Mouse (Mus musculus): ENCODE results near the gene Aox2. TPM values are rescaled to one million over a fixed set of nuclear protein-coding genes. Genes with fewer than 3 reads are reported as not detected.
"Not testable (repeated sequence)": the region's sequence is repeated elsewhere in the genome, so short reads cannot be mapped to it uniquely, and the experiment has no call there.

Gene Aox2
- polyA plus RNA-seq, 1 experiment from 2014 or later: not detected

DNA sequence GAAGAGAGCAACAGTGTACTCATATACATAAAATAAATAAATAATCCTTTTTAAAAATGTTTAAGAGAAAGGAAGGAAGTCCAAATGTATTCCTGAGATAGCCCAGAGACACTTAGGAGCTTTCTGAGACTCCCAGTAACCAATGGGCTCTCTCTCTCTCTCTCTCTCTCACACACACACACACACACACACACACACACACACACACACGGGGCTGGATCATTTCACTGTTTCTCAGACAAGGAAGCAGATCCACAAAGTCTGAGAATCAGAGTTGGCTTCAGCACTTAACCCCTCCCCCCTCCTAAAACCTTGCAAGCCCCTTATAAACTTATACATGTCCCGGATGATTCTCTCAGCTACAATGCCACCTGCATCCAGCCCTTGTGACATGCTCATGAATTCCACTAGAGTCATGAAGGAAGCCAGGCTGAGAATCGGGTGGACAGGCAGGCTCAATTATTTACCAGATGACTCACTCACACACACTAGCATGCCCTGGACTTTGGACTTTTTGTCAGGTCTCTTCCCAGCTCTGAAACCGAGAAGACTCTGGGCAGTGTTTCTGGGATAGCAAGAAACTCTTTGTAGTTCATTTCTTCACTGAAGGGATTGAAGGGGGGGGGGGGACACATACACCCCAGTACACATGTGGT is 75.2 kb downstream of the Aox2 start:
- H3K9ac ChIP-seq (ENCODE audit: low read length): no peak overlapping the region
- H3K9me3 ChIP-seq (ENCODE audit: control insufficient read depth, low read length): no peaks in the 10 kb centered on the region
- no peak overlapping the region for H3K4me3 ChIP-seq (ENCODE audit: low read length)
- no peak overlapping the region for H3K27ac ChIP-seq (ENCODE audit: low read length)
- no peak overlapping the region for H3K4me2 ChIP-seq (ENCODE audit: low read depth, low read length)
- no peaks in the 10 kb centered on the region for H3K27me3 ChIP-seq (ENCODE audit: control insufficient read depth, insufficient read depth, low read depth, low read length)
- H3K4me1 ChIP-seq (replicated peaks; ENCODE audit: control insufficient read depth, insufficient read depth, low read length): no peaks in the 10 kb centered on the region
- ATAC-seq (ENCODE audit: low read depth): no peak
- 40% methylated on average over 4 of the region's 4 CpGs for WGBS
- H3K36me3 ChIP-seq (ENCODE audit: control insufficient read depth, insufficient read depth, low read length): no peaks in the 10 kb centered on the region

DNA sequence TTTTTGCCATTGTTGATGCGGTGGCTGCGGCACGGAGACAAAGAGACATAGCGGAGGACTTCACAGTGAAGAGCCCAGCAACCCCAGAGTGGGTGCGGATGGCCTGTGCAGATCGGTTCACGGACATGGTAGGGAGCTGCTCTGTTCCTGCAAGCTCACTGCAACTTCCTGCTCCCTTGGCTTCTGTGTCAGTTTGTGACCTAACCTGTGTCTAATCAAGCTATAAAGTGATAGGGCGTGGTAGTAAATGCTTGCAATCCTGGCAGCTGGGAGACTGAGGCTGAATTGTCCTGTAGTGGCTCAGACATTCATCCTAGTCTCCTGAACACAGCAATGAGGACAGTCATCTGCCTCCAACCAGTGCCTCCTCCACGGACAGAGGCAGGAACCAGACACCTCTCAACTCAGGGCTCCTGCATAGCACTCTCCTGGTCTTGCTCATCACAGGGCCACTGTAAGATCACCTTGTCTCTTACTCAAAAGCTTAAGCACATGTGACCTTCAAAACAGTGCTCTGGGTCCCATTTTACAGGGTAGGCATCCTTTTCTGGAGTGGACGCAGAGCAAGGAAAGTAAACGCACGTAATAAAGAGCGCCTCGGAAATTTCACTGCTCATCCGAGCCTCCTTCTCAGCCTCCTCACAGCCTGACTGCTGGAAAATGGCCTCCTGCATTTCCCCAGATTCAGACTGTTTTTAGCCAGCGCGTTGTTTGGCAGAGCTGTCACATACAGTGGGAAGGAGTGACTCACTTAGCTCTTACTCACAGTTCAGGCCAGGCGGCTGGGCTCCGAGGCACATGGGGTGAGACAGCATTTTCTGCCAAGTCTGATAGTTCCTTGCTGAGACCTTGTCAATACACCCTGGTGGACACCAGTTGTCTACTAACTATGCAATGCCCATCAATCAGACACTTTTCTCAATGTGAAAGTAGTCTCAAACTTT is 81.1 kb downstream of the Aox2 start:
- Histone ChIP-seq H3K9me3 (ENCODE audit: control insufficient read depth, low read length) (no peaks in the 10 kb centered on the region), H3K4me3 (ENCODE audit: low read length) (no peak overlapping the region), H3K27ac (ENCODE audit: low read length) (no peak overlapping the region), H3K4me2 (ENCODE audit: low read depth, low read length) (no peak overlapping the region), H3K9ac (ENCODE audit: low read length) (no peak overlapping the region), H3K27me3 (ENCODE audit: control insufficient read depth, insufficient read depth, low read depth, low read length) (no peaks in the 10 kb centered on the region), H3K36me3 (ENCODE audit: control insufficient read depth, insufficient read depth, low read length) (no peaks in the 10 kb centered on the region), H3K4me1 (replicated peaks; ENCODE audit: control insufficient read depth, insufficient read depth, low read length) (no peaks in the 10 kb centered on the region; the same call in 1 of the 2 replicates)
- no peak; the same call in 1 of the 2 replicates for ATAC-seq (ENCODE audit: low read depth)
- WGBS: 68% methylated on average over 19 of the region's 19 CpGs

DNA sequence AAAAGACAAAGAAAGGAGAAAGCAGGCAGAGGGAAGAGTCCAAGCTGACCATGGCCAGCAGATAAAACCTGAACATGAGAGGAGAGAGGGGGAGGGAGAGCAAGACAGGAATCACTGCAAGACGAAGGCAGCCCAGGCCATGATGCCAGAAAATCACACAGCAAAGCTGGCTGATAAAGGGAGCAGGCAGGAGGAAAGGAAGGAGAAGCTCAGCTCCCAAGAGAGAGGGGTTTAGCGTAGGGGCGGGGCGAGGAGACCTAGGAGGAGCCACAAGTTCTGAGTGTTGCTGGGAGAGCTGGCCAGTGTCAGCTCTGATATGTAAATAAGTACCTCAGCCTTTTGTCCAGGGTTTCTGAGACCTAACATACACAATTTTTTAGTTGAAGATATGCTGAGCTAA is 84.2 kb downstream of the Aox2 start:
- Histone ChIP-seq H3K9me3 (ENCODE audit: control insufficient read depth, low read length) (no peaks in the 10 kb centered on the region), H3K9ac (ENCODE audit: low read length) (no peak overlapping the region), H3K4me3 (ENCODE audit: low read length) (no peak overlapping the region), H3K27me3 (ENCODE audit: control insufficient read depth, insufficient read depth, low read depth, low read length) (no peaks in the 10 kb centered on the region), H3K36me3 (ENCODE audit: control insufficient read depth, insufficient read depth, low read length) (no peaks in the 10 kb centered on the region), H3K27ac (ENCODE audit: low read length) (no peak overlapping the region), H3K4me2 (ENCODE audit: low read depth, low read length) (no peak overlapping the region), H3K4me1 (replicated peaks; ENCODE audit: control insufficient read depth, insufficient read depth, low read length) (no peaks in the 10 kb centered on the region; the same call in 1 of the 2 replicates)
- 39% methylated on average over 4 of the region's 4 CpGs for WGBS
- no peak for ATAC-seq (ENCODE audit: low read depth)

DNA sequence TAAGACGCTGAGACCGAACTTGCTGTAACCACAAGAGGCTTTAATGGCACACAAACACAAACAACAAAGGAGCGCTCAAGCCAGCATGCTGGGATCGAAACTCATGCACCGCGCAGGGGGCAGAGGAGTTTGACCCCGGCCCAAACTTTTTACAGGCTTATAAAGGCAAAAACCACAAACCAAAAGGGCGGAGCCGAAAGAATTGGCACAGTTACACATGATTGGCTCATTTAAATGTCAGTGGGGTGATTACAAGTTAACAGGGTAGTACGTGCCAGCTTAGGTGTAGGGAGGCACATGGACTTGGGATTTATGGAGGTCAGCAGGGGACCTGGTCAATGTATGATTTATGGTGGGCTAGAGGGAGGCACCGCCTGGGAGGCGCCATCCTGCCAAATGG is 86.4 kb downstream of the Aox2 start:
- 94% methylated on average over 12 of the region's 12 CpGs for WGBS
- H3K36me3 ChIP-seq (ENCODE audit: control insufficient read depth, insufficient read depth, low read length): no peaks in the 10 kb centered on the region
- H3K9ac ChIP-seq (ENCODE audit: low read length): no peak overlapping the region
- H3K4me1 ChIP-seq (replicated peaks; ENCODE audit: control insufficient read depth, insufficient read depth, low read length): no peaks in the 10 kb centered on the region; the same call in 1 of the 2 replicates
- H3K27me3 ChIP-seq (ENCODE audit: control insufficient read depth, insufficient read depth, low read depth, low read length): no peaks in the 10 kb centered on the region
- H3K27ac ChIP-seq (ENCODE audit: low read length): no peak overlapping the region
- H3K4me2 ChIP-seq (ENCODE audit: low read depth, low read length): no peak overlapping the region
- no peak overlapping the region for H3K4me3 ChIP-seq (ENCODE audit: low read length)
- ATAC-seq (ENCODE audit: low read depth): no peak
- no peaks in the 10 kb centered on the region for H3K9me3 ChIP-seq (ENCODE audit: control insufficient read depth, low read length)

DNA sequence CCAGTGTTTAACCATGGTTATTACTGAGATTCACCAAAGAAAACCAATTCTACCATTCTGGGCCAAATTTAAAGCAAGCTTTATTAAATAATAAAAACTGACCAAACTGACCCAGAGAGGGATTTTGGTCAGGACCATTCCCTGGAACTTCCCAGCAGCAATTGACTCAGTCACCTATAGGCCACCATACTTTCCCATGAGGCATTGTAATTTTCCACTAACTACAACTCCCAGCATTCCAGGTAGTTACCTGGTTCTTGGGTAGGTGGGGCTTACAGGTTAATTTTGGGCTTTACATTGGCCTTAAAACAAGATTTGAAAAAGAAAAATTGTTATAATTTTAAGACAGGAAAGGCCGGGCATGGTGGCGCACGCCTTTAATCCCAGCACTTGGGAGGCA is 87.7 kb downstream of the Aox2 start:
- Histone ChIP-seq H3K9me3 (ENCODE audit: control insufficient read depth, low read length) (no peaks in the 10 kb centered on the region), H3K9ac (ENCODE audit: low read length) (no peak overlapping the region), H3K27me3 (ENCODE audit: control insufficient read depth, insufficient read depth, low read depth, low read length) (no peaks in the 10 kb centered on the region), H3K36me3 (ENCODE audit: control insufficient read depth, insufficient read depth, low read length) (no peaks in the 10 kb centered on the region), H3K27ac (ENCODE audit: low read length) (no peak overlapping the region), H3K4me1 (replicated peaks; ENCODE audit: control insufficient read depth, insufficient read depth, low read length) (no peaks in the 10 kb centered on the region; the same call in 1 of the 2 replicates), H3K4me3 (ENCODE audit: low read length) (no peak overlapping the region), H3K4me2 (ENCODE audit: low read depth, low read length) (no peak overlapping the region)
- WGBS: 96% methylated on average over 3 of the region's 3 CpGs
- ATAC-seq (ENCODE audit: low read depth): no peak

DNA sequence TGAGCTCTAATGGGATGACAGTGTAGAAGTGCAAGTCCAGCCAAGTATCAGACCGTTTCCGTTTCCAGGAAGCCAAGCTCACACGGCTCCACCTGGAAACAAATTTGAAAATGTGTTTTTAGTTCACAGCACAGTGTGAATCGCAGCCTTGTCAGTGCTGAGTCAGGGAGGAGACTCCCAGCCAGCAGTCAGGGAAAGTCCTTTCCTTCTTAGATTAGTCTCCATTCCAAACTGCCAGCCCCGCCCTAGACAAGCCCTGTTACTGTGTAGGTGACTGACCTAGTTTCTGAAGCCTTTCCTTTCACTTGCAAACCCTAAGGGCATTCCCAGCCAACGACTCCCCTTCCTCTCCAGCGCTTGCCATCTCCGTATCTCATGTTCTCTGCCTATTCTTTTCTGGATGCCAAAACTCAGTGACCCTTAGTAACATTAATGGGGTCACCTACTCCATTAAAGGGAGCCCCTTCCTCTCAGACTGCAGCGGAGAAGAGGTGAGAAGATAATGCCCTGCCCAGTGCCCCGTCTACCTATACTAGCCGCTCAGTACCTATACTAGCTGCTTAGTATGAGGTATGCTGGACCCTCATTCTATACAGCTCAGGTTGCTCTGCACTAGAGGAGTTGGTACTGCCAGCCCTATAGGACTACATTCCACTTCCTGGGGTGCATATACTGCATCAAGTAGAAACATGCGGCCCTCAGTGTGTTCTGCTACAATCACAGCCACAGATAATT is 88.8 kb downstream of the Aox2 start:
- no peak overlapping the region for H3K9ac ChIP-seq (ENCODE audit: low read length)
- no peak overlapping the region for H3K4me3 ChIP-seq (ENCODE audit: low read length)
- WGBS: 78% methylated on average over 12 of the region's 12 CpGs
- no peaks in the 10 kb centered on the region; the same call in 1 of the 2 replicates for H3K4me1 ChIP-seq (replicated peaks; ENCODE audit: control insufficient read depth, insufficient read depth, low read length)
- H3K9me3 ChIP-seq (ENCODE audit: control insufficient read depth, low read length): no peaks in the 10 kb centered on the region
- no peak overlapping the region for H3K4me2 ChIP-seq (ENCODE audit: low read depth, low read length)
- no peak for ATAC-seq (ENCODE audit: low read depth)
- H3K36me3 ChIP-seq (ENCODE audit: control insufficient read depth, insufficient read depth, low read length): no peaks in the 10 kb centered on the region
- H3K27ac ChIP-seq (ENCODE audit: low read length): no peak overlapping the region
- H3K27me3 ChIP-seq (ENCODE audit: control insufficient read depth, insufficient read depth, low read depth, low read length): no peaks in the 10 kb centered on the region

DNA sequence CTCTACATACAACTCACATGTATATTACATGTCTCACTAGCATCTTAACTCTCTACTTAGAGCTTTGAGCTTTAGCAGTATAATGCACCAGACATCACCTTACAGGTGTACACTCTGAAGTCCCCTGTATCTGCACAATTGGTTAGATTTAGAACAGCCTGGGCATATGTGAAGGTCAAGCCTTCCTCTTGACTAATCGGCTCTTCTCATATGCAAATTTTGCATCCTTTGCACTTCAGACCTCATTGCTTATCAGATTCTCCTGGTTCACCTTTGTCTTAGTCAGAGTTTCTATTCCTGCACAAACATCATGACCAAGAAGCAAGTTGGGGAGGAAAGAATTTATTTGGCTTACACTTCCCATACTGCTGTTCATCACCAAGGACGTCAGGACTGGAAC is 91.6 kb downstream of the Aox2 start:
- Histone ChIP-seq H3K4me3 (ENCODE audit: low read length) (no peak overlapping the region), H3K36me3 (ENCODE audit: control insufficient read depth, insufficient read depth, low read length) (no peaks in the 10 kb centered on the region), H3K4me1 (replicated peaks; ENCODE audit: control insufficient read depth, insufficient read depth, low read length) (no peaks in the 10 kb centered on the region), H3K9me3 (ENCODE audit: control insufficient read depth, low read length) (no peaks in the 10 kb centered on the region), H3K27ac (ENCODE audit: low read length) (no peak overlapping the region), H3K9ac (ENCODE audit: low read length) (no peak overlapping the region), H3K4me2 (ENCODE audit: low read depth, low read length) (no peak overlapping the region), H3K27me3 (ENCODE audit: control insufficient read depth, insufficient read depth, low read depth, low read length) (no peaks in the 10 kb centered on the region)
- no peak for ATAC-seq (ENCODE audit: low read depth)
- whole genome bisulfite sequencing: 68% methylated on average over 2 of the region's 2 CpGs

DNA sequence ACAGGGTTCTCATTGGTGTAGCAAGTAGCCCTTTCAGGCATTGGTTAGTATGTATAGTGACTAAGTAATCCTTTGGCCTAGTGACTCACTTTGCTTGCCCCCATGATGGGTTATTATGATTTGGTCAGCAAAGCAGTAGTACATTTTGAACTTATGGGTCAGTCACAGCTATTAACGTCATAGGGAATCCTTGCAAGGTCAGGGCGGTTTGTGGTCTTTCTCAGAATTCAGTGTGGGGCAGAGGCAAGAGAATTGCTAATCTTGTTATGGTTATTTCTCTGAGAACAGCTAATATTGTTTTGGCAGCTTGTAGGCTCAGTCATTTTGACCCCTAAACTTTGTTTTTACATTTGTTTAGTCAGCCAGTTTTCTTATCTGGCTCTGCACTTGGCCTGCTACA is 96.1 kb downstream of the Aox2 start:
- not testable (repeated sequence) for H3K9ac ChIP-seq (ENCODE audit: low read length); H3K9me3 ChIP-seq (ENCODE audit: control insufficient read depth, low read length); H3K4me3 ChIP-seq (ENCODE audit: low read length); H3K27me3 ChIP-seq (ENCODE audit: control insufficient read depth, insufficient read depth, low read depth, low read length); H3K27ac ChIP-seq (ENCODE audit: low read length); H3K4me1 ChIP-seq (replicated peaks; ENCODE audit: control insufficient read depth, insufficient read depth, low read length); H3K36me3 ChIP-seq (ENCODE audit: control insufficient read depth, insufficient read depth, low read length); H3K4me2 ChIP-seq (ENCODE audit: low read depth, low read length); ATAC-seq (ENCODE audit: low read depth)
- WGBS: 65% methylated on average over 2 of the region's 2 CpGs

DNA sequence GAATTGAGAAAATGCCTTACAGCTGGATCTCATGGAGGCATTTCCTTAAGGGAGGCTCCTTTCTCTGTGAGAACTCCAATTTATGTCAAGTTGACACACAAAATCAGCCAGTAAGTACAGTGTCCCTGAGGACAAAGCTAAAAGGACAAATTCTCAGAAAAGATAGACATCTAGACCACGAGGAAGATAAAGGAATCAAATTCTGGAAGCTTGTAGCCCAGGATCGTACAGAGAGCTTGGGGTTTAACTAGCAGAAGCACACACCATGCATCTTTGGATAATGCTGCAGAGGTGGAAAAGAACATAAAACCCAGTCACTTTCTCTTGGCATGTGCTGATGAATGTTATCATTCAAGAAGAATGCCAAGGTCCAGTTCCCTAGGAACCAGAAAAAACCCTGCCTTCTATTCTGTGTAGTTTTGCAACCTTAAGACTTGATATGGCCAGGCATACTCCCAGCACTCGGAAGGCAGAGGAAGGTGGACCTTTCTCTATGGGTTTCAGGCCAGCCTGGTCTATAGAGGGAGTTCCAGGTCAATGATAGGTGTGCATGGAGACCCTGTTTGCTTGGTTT is 97.5 kb downstream of the Aox2 start:
- whole genome bisulfite sequencing: 68% methylated on average over 3 of the region's 3 CpGs
- H3K27me3 ChIP-seq (ENCODE audit: control insufficient read depth, insufficient read depth, low read depth, low read length): no peaks in the 10 kb centered on the region
- no peak for ATAC-seq (ENCODE audit: low read depth)

More for the DNA sequence above, 97.5 kb downstream of the Aox2 start:
- Histone ChIP-seq H3K4me2 (ENCODE audit: low read depth, low read length) (no peak overlapping the region), H3K4me3 (ENCODE audit: low read length) (no peak overlapping the region), H3K9me3 (ENCODE audit: control insufficient read depth, low read length) (no peaks in the 10 kb centered on the region), H3K9ac (ENCODE audit: low read length) (no peak overlapping the region), H3K4me1 (replicated peaks; ENCODE audit: control insufficient read depth, insufficient read depth, low read length) (no peaks in the 10 kb centered on the region), H3K27ac (ENCODE audit: low read length) (no peak overlapping the region), H3K36me3 (ENCODE audit: control insufficient read depth, insufficient read depth, low read length) (no peaks in the 10 kb centered on the region)
